Mouse (Mus musculus) neural tube, embryonic 14.5 days (tissue): Measurements from ENCODE around the gene Slc4a4. TPM values are rescaled to one million over a fixed set of nuclear protein-coding genes. Genes with fewer than 3 reads are reported as not detected.

Source experiments
- ATAC-seq: fragments of 200-750 bp; cut with Nextera tagmentation; 2 replicates; pipeline ENCODE4 v1.8.0; 2017; ENCODE audit warnings: low read depth, mild to moderate bottlenecking, moderate TSS enrichment, moderate library complexity
- H3K27ac ChIP-seq: fragments of 300-500 bp; sonication (generic); 2 replicates; pipeline ENCODE4 v1.5.1; 2014; ENCODE audit warnings: low read depth, mild to moderate bottlenecking, control low read depth, low read length, moderate library complexity, mixed read lengths
- H3K27me3 ChIP-seq: fragments of 300-500 bp; sonication (generic); 2 replicates; pipeline ENCODE4 v1.6.1; 2014; ENCODE audit warnings: low read length; ENCODE audit not compliant: control insufficient read depth, insufficient read depth
- H3K36me3 ChIP-seq: fragments of 300-500 bp; sonication (generic); 2 replicates; pipeline ENCODE4 v1.6.1; 2014; ENCODE audit warnings: low read length, mixed read lengths; ENCODE audit not compliant: control insufficient read depth, insufficient read depth
- H3K4me1 ChIP-seq: fragments of 300-500 bp; sonication (generic); 2 replicates; pipeline ENCODE4 v1.6.1; 2014; ENCODE audit warnings: low read length; ENCODE audit not compliant: control insufficient read depth, insufficient read depth
- H3K4me2 ChIP-seq: fragments of 300-500 bp; sonication (generic); 2 replicates; pipeline ENCODE4 v1.6.1; 2014; ENCODE audit warnings: mild to moderate bottlenecking, low read depth, low read length, control low read depth
- H3K4me3 ChIP-seq: fragments of 300-500 bp; sonication (generic); 2 replicates; pipeline ENCODE4 v1.5.1; 2014; ENCODE audit warnings: low read depth, low read length, control low read depth, mixed read lengths
- H3K9ac ChIP-seq: fragments of 300-500 bp; sonication (generic); replicated peaks from 2 replicates; pipeline ENCODE4 v1.6.1; 2014; ENCODE audit warnings: low read depth, mild to moderate bottlenecking, control low read depth, low read length, mixed read lengths
- H3K9me3 ChIP-seq: fragments of 300-500 bp; sonication (generic); 2 replicates; pipeline ENCODE4 v1.6.1; 2016; ENCODE audit warnings: low read length; ENCODE audit not compliant: control insufficient read depth
- WGBS: fragments of 180-500 bp; shearing (Covaris S2); extraction: QIAGEN DNeasy Blood & Tissue Kit; methylation state at CpG from one replicate; pipeline ENCODE4 v1.1.7; 2014; 5-methylcytosine and 5-hydroxymethylcytosine counted together
- polyA plus RNA-seq: library from polyadenylated mRNA; unstranded; fragments of >200 nt; fragmentation: Nextera tagmentation; extraction: Ambion mirVana; gene quantifications from 2 replicates; pipeline ENCODE4 v1.2.1, GENCODE M21; 2014

The Slc4a4 gene
- polyA plus RNA-seq, 1 experiment from 2014 or later = 15.8 TPM

GRCm38 (mm10) chr5:88885944-88886343 lies 674 bp upstream of the Slc4a4 start:
- peaks cover 6% of the 10 kb centered on the region; the same call in 1 of the 2 replicates for H3K27me3 ChIP-seq
- no peaks in the 10 kb centered on the region for H3K9me3 ChIP-seq
- H3K4me1 ChIP-seq = peaks cover 5% of the 10 kb centered on the region; the same call in 1 of the 2 replicates
- 47% methylated on average over 5 of the region's 5 CpGs for WGBS
- H3K27ac ChIP-seq = no peak overlapping the region
- no peak overlapping the region for H3K9ac ChIP-seq
- peak overlapping the region; percentile 66 for H3K4me3 ChIP-seq
- no peak for ATAC-seq
- H3K4me2 ChIP-seq = peak overlapping the region; percentile 96
- no peaks in the 10 kb centered on the region for H3K36me3 ChIP-seq

DNA sequence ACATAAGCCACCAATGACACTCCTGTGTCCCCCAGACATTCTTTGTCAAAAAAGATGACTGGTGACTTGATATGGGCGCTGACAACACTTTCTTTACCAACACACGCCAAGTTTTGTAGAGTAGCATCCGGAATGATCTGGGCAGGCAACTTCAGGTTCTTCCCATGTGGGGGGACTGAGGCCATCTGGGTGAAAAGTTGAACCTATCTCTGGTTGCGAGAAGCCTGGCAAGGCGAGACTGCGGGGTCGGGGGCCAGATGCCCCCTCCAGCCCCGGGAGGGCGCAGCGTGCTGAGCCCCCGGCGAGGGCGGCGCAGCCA lies 310 bp upstream of the Slc4a4 start:
- no peaks in the 10 kb centered on the region for H3K36me3 ChIP-seq
- H3K4me2 ChIP-seq = peak overlapping the region; percentile 96
- ATAC-seq = no peak
- no peaks in the 10 kb centered on the region for H3K9me3 ChIP-seq
- 2% methylated on average over 13 of the region's 14 CpGs for WGBS
- peaks cover 6% of the 10 kb centered on the region; the same call in 1 of the 2 replicates for H3K27me3 ChIP-seq
- H3K9ac ChIP-seq = peak overlapping the region; percentile 67
- H3K27ac ChIP-seq = no peak overlapping the region
- H3K4me1 ChIP-seq = peaks cover 5% of the 10 kb centered on the region; the same call in 1 of the 2 replicates
- H3K4me3 ChIP-seq = peak overlapping the region; percentile 66

DNA sequence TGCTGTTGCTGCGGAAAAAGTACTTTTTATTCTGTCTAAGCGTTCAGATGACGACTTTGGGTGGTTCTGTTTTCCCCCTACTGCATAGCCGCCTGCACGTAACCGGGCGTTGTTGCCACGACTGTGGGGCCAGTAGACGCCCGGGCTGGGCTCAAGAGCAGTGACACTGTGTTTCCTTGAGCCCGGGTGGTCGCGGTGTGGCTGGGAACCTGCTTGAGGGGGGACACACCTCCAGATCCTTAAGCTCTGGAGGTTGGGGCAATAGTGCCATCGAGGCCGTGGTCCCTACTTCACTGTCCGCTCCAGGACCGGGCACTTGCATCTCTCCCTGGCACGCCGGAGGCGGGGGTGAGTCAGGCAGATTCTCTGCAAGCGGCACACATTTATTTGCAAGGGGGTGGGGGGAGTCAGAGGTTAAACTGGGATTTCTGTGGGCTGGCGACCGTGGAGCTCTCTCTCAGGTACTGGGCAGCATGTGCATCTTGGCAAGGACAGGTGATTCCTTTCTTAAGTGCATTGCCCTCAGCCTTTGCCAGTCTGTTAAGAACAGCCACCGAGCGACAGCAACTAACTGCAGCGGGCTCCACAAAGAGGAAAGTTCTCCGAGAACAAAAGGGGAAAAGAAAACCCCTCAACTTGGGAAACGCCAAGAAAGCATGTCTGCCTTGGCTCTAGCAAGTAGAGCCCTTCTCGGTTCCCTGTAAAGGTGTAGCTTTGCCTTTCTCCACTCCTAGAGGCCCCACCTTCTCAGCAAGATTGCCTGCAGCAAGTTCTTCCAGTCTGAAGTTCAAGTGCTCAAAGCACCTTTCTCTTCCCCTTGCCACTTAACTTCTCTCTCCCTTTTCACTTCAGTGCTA lies 1.2 kb downstream of the Slc4a4 start:
- peak; percentile 29; the same call in 1 of the 2 replicates for ATAC-seq
- H3K9me3 ChIP-seq = no peaks in the 10 kb centered on the region
- peak overlapping the region; percentile 96 for H3K4me2 ChIP-seq
- H3K36me3 ChIP-seq = no peaks in the 10 kb centered on the region
- H3K4me3 ChIP-seq = peak overlapping the region; percentile 66
- no peak overlapping the region for H3K27ac ChIP-seq
- peak overlapping the region; percentile 67 for H3K9ac ChIP-seq
- H3K4me1 ChIP-seq = peaks cover 5% of the 10 kb centered on the region; the same call in 1 of the 2 replicates
- H3K27me3 ChIP-seq = peaks cover 6% of the 10 kb centered on the region; the same call in 1 of the 2 replicates
- WGBS = under 1% methylated on average over 29 of the region's 29 CpGs

DNA sequence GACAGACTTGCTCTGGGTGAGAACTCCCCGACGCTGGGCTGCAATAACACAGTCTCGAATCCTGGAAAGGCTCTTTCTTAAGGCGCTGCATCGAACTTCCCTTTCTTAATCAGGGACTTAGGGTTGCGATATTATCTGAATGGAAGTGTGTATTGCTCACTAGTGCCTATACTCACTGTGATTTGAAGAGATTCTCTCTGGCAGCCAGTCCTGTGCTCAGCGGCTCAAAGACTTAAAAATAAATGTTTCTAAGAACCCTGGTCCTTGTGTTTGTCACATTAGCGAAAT lies 1.7 kb downstream of the Slc4a4 start:
- Histone ChIP-seq H3K4me3 (peak overlapping the region; percentile 66), H3K27ac (no peak overlapping the region), H3K27me3 (peaks cover 6% of the 10 kb centered on the region; the same call in 1 of the 2 replicates), H3K4me2 (peak overlapping the region; percentile 96), H3K4me1 (peaks cover 5% of the 10 kb centered on the region; the same call in 1 of the 2 replicates), H3K9ac (0 out of 2 replicates have a peak overlapping the region, but pooled peaks have one; percentile 67), H3K36me3 (no peaks in the 10 kb centered on the region), H3K9me3 (no peaks in the 10 kb centered on the region)
- no peak for ATAC-seq
- WGBS = 43% methylated on average over 8 of the region's 8 CpGs

DNA sequence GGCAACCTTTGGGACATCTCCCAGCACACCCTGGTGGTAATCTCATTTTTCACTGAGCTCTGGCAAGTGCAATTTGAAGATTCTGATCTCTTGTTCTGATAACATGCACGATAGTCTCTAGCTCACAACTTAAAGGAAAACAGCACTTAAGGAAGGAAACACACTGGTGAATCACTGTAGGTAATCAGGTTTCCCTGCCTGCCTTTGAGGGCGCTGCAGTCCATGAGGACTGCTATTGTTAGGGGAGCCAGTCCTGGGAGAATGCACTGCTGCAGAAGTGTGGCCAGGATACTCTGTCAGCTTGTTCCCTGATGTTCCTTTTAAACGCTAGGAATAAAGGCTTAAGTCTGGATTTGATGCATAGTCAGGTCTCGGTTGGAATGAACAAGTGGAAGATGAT lies 2.7 kb downstream of the Slc4a4 start:
- Histone ChIP-seq H3K27me3 (peaks cover 6% of the 10 kb centered on the region; the same call in 1 of the 2 replicates), H3K4me3 (no peak overlapping the region), H3K4me2 (peak overlapping the region; percentile 96; the same call in 1 of the 2 replicates), H3K4me1 (peaks cover 5% of the 10 kb centered on the region; the same call in 1 of the 2 replicates), H3K36me3 (no peaks in the 10 kb centered on the region), H3K27ac (no peak overlapping the region), H3K9ac (no peak overlapping the region), H3K9me3 (no peaks in the 10 kb centered on the region)
- WGBS = 30% methylated on average over 4 of the region's 4 CpGs
- ATAC-seq = no peak

GRCm38 (mm10) chr5:88890146-88890545 lies 3.5 kb downstream of the Slc4a4 start:
- WGBS = 84% methylated on average over 4 of the region's 4 CpGs

GRCm38 (mm10) chr5:88896574-88896973 lies 10.0 kb downstream of the Slc4a4 start:
- Histone ChIP-seq H3K4me3 (no peak overlapping the region), H3K27ac (no peak overlapping the region), H3K4me2 (no peak overlapping the region), H3K9me3 (no peaks in the 10 kb centered on the region), H3K36me3 (no peaks in the 10 kb centered on the region), H3K27me3 (no peaks in the 10 kb centered on the region), H3K9ac (no peak overlapping the region), H3K4me1 (no peaks in the 10 kb centered on the region)
- WGBS = 90% methylated on average over 6 of the region's 6 CpGs
- no peak for ATAC-seq

More at GRCm38 (mm10) chr5:88890146-88890545, 3.5 kb downstream of the Slc4a4 start:
- ATAC-seq = no peak
- Histone ChIP-seq H3K9me3 (no peaks in the 10 kb centered on the region), H3K4me2 (no peak overlapping the region), H3K27ac (no peak overlapping the region), H3K4me3 (no peak overlapping the region), H3K36me3 (no peaks in the 10 kb centered on the region), H3K9ac (no peak overlapping the region), H3K27me3 (peaks cover 6% of the 10 kb centered on the region; the same call in 1 of the 2 replicates), H3K4me1 (peaks cover 5% of the 10 kb centered on the region; the same call in 1 of the 2 replicates)

GRCm38 (mm10) chr5:88903111-88903510 lies 16.5 kb downstream of the Slc4a4 start:
- Histone ChIP-seq H3K27ac (no peak overlapping the region), H3K27me3 (no peaks in the 10 kb centered on the region), H3K9ac (no peak overlapping the region), H3K36me3 (no peaks in the 10 kb centered on the region), H3K4me3 (no peak overlapping the region), H3K9me3 (no peaks in the 10 kb centered on the region), H3K4me2 (no peak overlapping the region), H3K4me1 (no peaks in the 10 kb centered on the region)
- ATAC-seq = peak; percentile 88; the same call in 1 of the 2 replicates
- WGBS = 33% methylated on average over 4 of the region's 4 CpGs

DNA sequence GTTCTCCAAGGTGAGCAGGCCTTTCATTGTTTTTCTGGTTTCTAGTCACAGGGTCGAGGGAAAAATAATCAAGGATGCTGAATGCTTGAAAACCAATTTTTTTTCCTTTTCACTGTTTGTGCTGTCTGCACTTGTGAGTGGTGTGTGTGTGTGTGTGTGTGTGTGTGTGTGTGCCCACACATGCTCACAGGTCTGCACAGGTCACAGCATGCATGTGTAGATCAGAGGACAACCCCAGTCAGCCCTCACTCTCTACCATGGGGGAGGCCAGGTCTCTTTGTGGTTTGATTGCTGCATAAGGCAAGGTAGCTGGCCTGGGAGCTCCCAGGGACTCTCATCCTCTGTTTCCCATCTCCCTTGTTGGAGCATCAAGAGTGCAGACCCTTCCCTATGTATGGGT lies 16.9 kb downstream of the Slc4a4 start:
- Histone ChIP-seq H3K4me1 (no peaks in the 10 kb centered on the region), H3K9ac (no peak overlapping the region), H3K36me3 (no peaks in the 10 kb centered on the region), H3K27me3 (no peaks in the 10 kb centered on the region), H3K4me3 (no peak overlapping the region), H3K27ac (no peak overlapping the region), H3K4me2 (no peak overlapping the region), H3K9me3 (no peaks in the 10 kb centered on the region)
- ATAC-seq = peak; percentile 62; the same call in 1 of the 2 replicates
- WGBS = 41% methylated on average over 1 of the region's 1 CpGs
